Mouse (Mus musculus) bone marrow macrophage, adult 2 months (primary cell): ENCODE results near the gene Hpse2. TPM values are rescaled to one million over a fixed set of nuclear protein-coding genes. Genes with fewer than 3 reads are reported as not detected.

Experiments used
- H3K27ac ChIP-seq: 2 replicates; pipeline ENCODE4 v1.5.1; 2012; ENCODE audit warnings: low read depth, low read length; ENCODE audit not compliant: insufficient read depth
- H3K4me1 ChIP-seq: 2 replicates; pipeline ENCODE4 v1.6.1; 2012; ENCODE audit warnings: low read length; ENCODE audit not compliant: control insufficient read depth, insufficient read depth
- H3K4me3 ChIP-seq: 2 replicates; pipeline ENCODE4 v1.5.1; 2012; ENCODE audit warnings: mild to moderate bottlenecking, low read length, moderate library complexity; ENCODE audit not compliant: insufficient read depth
- CTCF ChIP-seq: IDR thresholded peaks from 2 replicates; pipeline ENCODE4 v1.5.1; 2012; ENCODE audit warnings: low read depth, mild to moderate bottlenecking, low read length, moderate library complexity
- POLR2A ChIP-seq: IDR thresholded peaks from 2 replicates; pipeline ENCODE4 v1.6.1; 2012; ENCODE audit warnings: mild to moderate bottlenecking, low read depth, low read length, borderline replicate concordance
- polyA plus RNA-seq: library from polyadenylated mRNA; stranded (reverse); fragments of >200 nt; gene quantifications from 2 replicates; pipeline ENCODE4 v1.2.4, GENCODE M21; 2012; ENCODE audit not compliant: missing spikeins, insufficient read depth, insufficient read length

Hpse2 gene
- polyA plus RNA-seq, 1 experiment, result not detected

GRCm38 (mm10) chr19:42977938-42978337 is 410.2 kb downstream of the Hpse2 start:
- no peak for TF ChIP-seq CTCF
- no peak for TF ChIP-seq POLR2A
- Histone ChIP-seq H3K27ac (no peak overlapping the region), H3K4me3 (no peak overlapping the region), H3K4me1 (no peaks in the 10 kb centered on the region)

GRCm38 (mm10) chr19:42973740-42974139 is 414.4 kb downstream of the Hpse2 start:
- no peak overlapping the region for H3K27ac ChIP-seq
- TF ChIP-seq CTCF (no peak), POLR2A (no peak)
- no peak overlapping the region for H3K4me3 ChIP-seq
- H3K4me1 ChIP-seq, result no peaks in the 10 kb centered on the region

GRCm38 (mm10) chr19:42965171-42965570 is 423.0 kb downstream of the Hpse2 start:
- no peaks in the 10 kb centered on the region for H3K4me1 ChIP-seq
- TF ChIP-seq POLR2A (no peak), CTCF (no peak)
- no peak overlapping the region for H3K27ac ChIP-seq
- no peak overlapping the region for H3K4me3 ChIP-seq

- TF ChIP-seq CTCF (no peak), POLR2A (no peak)
- Histone ChIP-seq H3K4me1 (no peaks in the 10 kb centered on the region), H3K27ac (no peak overlapping the region), H3K4me3 (no peak overlapping the region)
Measured at GRCm38 (mm10) chr19:42948114-42948636, 440.0 kb downstream of the Hpse2 start.

- no peak for TF ChIP-seq CTCF
- TF ChIP-seq POLR2A, result no peak
- no peak overlapping the region for H3K27ac ChIP-seq
- H3K4me3 ChIP-seq, result no peak overlapping the region
- H3K4me1 ChIP-seq, result peaks cover 2% of the 10 kb centered on the region; the same call in 1 of the 2 replicates
Measured at GRCm38 (mm10) chr19:42937544-42937943, 450.6 kb downstream of the Hpse2 start.

- Histone ChIP-seq H3K4me3 (no peak overlapping the region), H3K4me1 (peaks cover 2% of the 10 kb centered on the region; the same call in 1 of the 2 replicates), H3K27ac (no peak overlapping the region)
- TF ChIP-seq CTCF, result no peak
- TF ChIP-seq POLR2A, result no peak
Measured at GRCm38 (mm10) chr19:42936661-42937193, 451.4 kb downstream of the Hpse2 start.

- H3K4me1 ChIP-seq, result peaks cover 2% of the 10 kb centered on the region; the same call in 1 of the 2 replicates
- H3K4me3 ChIP-seq, result no peak overlapping the region
- H3K27ac ChIP-seq, result no peak overlapping the region
- TF ChIP-seq CTCF, result no peak
- TF ChIP-seq POLR2A, result no peak
Measured at GRCm38 (mm10) chr19:42929702-42930101, 458.5 kb downstream of the Hpse2 start.

GRCm38 (mm10) chr19:42928271-42928670 is 459.9 kb downstream of the Hpse2 start:
- no peak overlapping the region for H3K27ac ChIP-seq
- TF ChIP-seq CTCF, result no peak
- no peak for TF ChIP-seq POLR2A
- peaks cover 2% of the 10 kb centered on the region; the same call in 1 of the 2 replicates for H3K4me1 ChIP-seq
- H3K4me3 ChIP-seq, result no peak overlapping the region

GRCm38 (mm10) chr19:42922610-42923009 is 465.5 kb downstream of the Hpse2 start:
- H3K27ac ChIP-seq, result no peak overlapping the region
- TF ChIP-seq POLR2A (no peak), CTCF (no peak)
- H3K4me3 ChIP-seq, result no peak overlapping the region
- H3K4me1 ChIP-seq, result no peaks in the 10 kb centered on the region

GRCm38 (mm10) chr19:42913703-42914102 is 474.5 kb downstream of the Hpse2 start:
- H3K4me3 ChIP-seq, result no peak overlapping the region
- no peak overlapping the region for H3K27ac ChIP-seq
- H3K4me1 ChIP-seq, result no peaks in the 10 kb centered on the region
- TF ChIP-seq POLR2A (no peak), CTCF (no peak)

GRCm38 (mm10) chr19:42909719-42910118 is 478.4 kb downstream of the Hpse2 start:
- Histone ChIP-seq H3K4me1 (no peaks in the 10 kb centered on the region), H3K27ac (no peak overlapping the region), H3K4me3 (no peak overlapping the region)
- TF ChIP-seq CTCF (no peak), POLR2A (no peak)
